Mouse (Mus musculus): ENCODE data around the gene Sec14l1. TPM values are rescaled to one million over a fixed set of nuclear protein-coding genes. Genes with fewer than 3 reads are reported as not detected.
"Not testable (repeated sequence)": the region's sequence is repeated elsewhere in the genome, so short reads cannot be mapped to it uniquely, and the experiment has no call there.

The Sec14l1 gene
- polyA plus RNA-seq, 1 experiment from 2014 or later: 57.6 TPM

GRCm38 (mm10) chr11:117079651-117080190 is 35.2 kb upstream of the Sec14l1 start:
- no peak overlapping the region for H3K4me3 ChIP-seq
- H3K9me3 ChIP-seq: no peaks in the 10 kb centered on the region
- ATAC-seq (ENCODE audit: low read depth): no peak
- no peak overlapping the region for H3K9ac ChIP-seq
- WGBS: 88% methylated on average over 17 of the region's 17 CpGs
- H3K27ac ChIP-seq (replicated peaks): no peak overlapping the region
- H3K27me3 ChIP-seq: no peaks in the 10 kb centered on the region
- peaks cover 38% of the 10 kb centered on the region for H3K36me3 ChIP-seq
- H3K4me1 ChIP-seq (replicated peaks): peaks cover 47% of the 10 kb centered on the region
- H3K4me2 ChIP-seq: no peak overlapping the region

GRCm38 (mm10) chr11:117080209-117080608 is 34.8 kb upstream of the Sec14l1 start:
- no peak overlapping the region for H3K4me2 ChIP-seq
- H3K4me3 ChIP-seq: no peak overlapping the region
- ATAC-seq (ENCODE audit: low read depth): no peak
- H3K36me3 ChIP-seq: peaks cover 38% of the 10 kb centered on the region
- H3K9ac ChIP-seq: no peak overlapping the region
- H3K27ac ChIP-seq (replicated peaks): no peak overlapping the region
- H3K4me1 ChIP-seq (replicated peaks): peaks cover 47% of the 10 kb centered on the region
- WGBS: 94% methylated on average over 11 of the region's 11 CpGs
- H3K27me3 ChIP-seq: no peaks in the 10 kb centered on the region
- no peaks in the 10 kb centered on the region for H3K9me3 ChIP-seq

- no peak overlapping the region for H3K9ac ChIP-seq
- WGBS: 29% methylated on average over 16 of the region's 16 CpGs
These were observed 33.6 kb upstream of the Sec14l1 start for GRCm38 (mm10) chr11:117081165-117082064.

GRCm38 (mm10) chr11:117082353-117082934 is 32.5 kb upstream of the Sec14l1 start:
- Histone ChIP-seq H3K4me1 (replicated peaks) (peaks cover 35% of the 10 kb centered on the region), H3K27me3 (no peaks in the 10 kb centered on the region), H3K27ac (replicated peaks) (peak overlapping the region; percentile 46; the same call in 1 of the 2 replicates), H3K9ac (no peak overlapping the region), H3K4me2 (no peak overlapping the region), H3K4me3 (no peak overlapping the region), H3K36me3 (peaks cover 38% of the 10 kb centered on the region), H3K9me3 (no peaks in the 10 kb centered on the region)
- 81% methylated on average over 11 of the region's 11 CpGs for WGBS
- no peak for ATAC-seq (ENCODE audit: low read depth)

More at GRCm38 (mm10) chr11:117081165-117082064, 33.6 kb upstream of the Sec14l1 start:
- Histone ChIP-seq H3K27ac (replicated peaks) (peak overlapping the region; percentile 46), H3K4me1 (replicated peaks) (peaks cover 40% of the 10 kb centered on the region), H3K4me3 (0 out of 2 replicates have a peak overlapping the region, but pooled peaks have one; percentile 2), H3K27me3 (no peaks in the 10 kb centered on the region), H3K4me2 (peak overlapping the region; percentile 34), H3K9me3 (no peaks in the 10 kb centered on the region), H3K36me3 (peaks cover 38% of the 10 kb centered on the region)
- ATAC-seq (ENCODE audit: low read depth): peak; percentile 51

GRCm38 (mm10) chr11:117083052-117083881 is 31.7 kb upstream of the Sec14l1 start:
- H3K9me3 ChIP-seq: no peaks in the 10 kb centered on the region
- H3K4me1 ChIP-seq (replicated peaks): peaks cover 27% of the 10 kb centered on the region
- no peak overlapping the region for H3K4me2 ChIP-seq
- no peaks in the 10 kb centered on the region for H3K27me3 ChIP-seq
- peak overlapping the region; percentile 46; the same call in 1 of the 2 replicates for H3K27ac ChIP-seq (replicated peaks)
- WGBS: 77% methylated on average over 19 of the region's 19 CpGs
- peaks cover 33% of the 10 kb centered on the region for H3K36me3 ChIP-seq
- ATAC-seq (ENCODE audit: low read depth): no peak
- no peak overlapping the region for H3K4me3 ChIP-seq
- no peak overlapping the region for H3K9ac ChIP-seq

GRCm38 (mm10) chr11:117083882-117084260 is 31.1 kb upstream of the Sec14l1 start:
- H3K9ac ChIP-seq; H3K27ac ChIP-seq (replicated peaks); ATAC-seq (ENCODE audit: low read depth); H3K4me3 ChIP-seq; H3K4me2 ChIP-seq; H3K27me3 ChIP-seq; H3K9me3 ChIP-seq: not testable (repeated sequence)
- Histone ChIP-seq H3K36me3 (peaks cover 27% of the 10 kb centered on the region), H3K4me1 (replicated peaks) (peaks cover 27% of the 10 kb centered on the region)
- WGBS: 89% methylated on average over 3 of the region's 3 CpGs

- H3K27ac ChIP-seq (replicated peaks): no peak overlapping the region
- no peaks in the 10 kb centered on the region for H3K27me3 ChIP-seq
- H3K36me3 ChIP-seq: 0 out of 2 replicates have a peak, but pooled peaks cover 6% of the 10 kb centered on the region
- 88% methylated on average over 10 of the region's 10 CpGs for WGBS
- H3K4me3 ChIP-seq: no peak overlapping the region
- peaks cover 20% of the 10 kb centered on the region for H3K4me1 ChIP-seq (replicated peaks)
- H3K9me3 ChIP-seq: no peaks in the 10 kb centered on the region
- H3K9ac ChIP-seq: no peak overlapping the region
- H3K4me2 ChIP-seq: no peak overlapping the region
- ATAC-seq (ENCODE audit: low read depth): no peak
These were observed 28.8 kb upstream of the Sec14l1 start for GRCm38 (mm10) chr11:117086215-117086614.

- 86% methylated on average over 9 of the region's 9 CpGs for WGBS
- ATAC-seq (ENCODE audit: low read depth): no peak
- Histone ChIP-seq H3K4me3 (no peak overlapping the region), H3K9ac (no peak overlapping the region), H3K27me3 (no peaks in the 10 kb centered on the region), H3K4me2 (no peak overlapping the region), H3K9me3 (no peaks in the 10 kb centered on the region), H3K4me1 (replicated peaks) (peaks cover 16% of the 10 kb centered on the region), H3K36me3 (0 out of 2 replicates have a peak, but pooled peaks cover 6% of the 10 kb centered on the region), H3K27ac (replicated peaks) (no peak overlapping the region)
These were observed 27.8 kb upstream of the Sec14l1 start for GRCm38 (mm10) chr11:117087036-117087799.

GRCm38 (mm10) chr11:117088271-117088991 is 26.5 kb upstream of the Sec14l1 start:
- Histone ChIP-seq H3K36me3 (0 out of 2 replicates have a peak, but pooled peaks cover 4% of the 10 kb centered on the region), H3K4me3 (no peak overlapping the region), H3K4me2 (no peak overlapping the region), H3K27ac (replicated peaks) (no peak overlapping the region), H3K9me3 (no peaks in the 10 kb centered on the region), H3K27me3 (no peaks in the 10 kb centered on the region), H3K4me1 (replicated peaks) (peaks cover 13% of the 10 kb centered on the region), H3K9ac (no peak overlapping the region)
- 81% methylated on average over 13 of the region's 13 CpGs for WGBS
- ATAC-seq (ENCODE audit: low read depth): no peak

- H3K27me3 ChIP-seq: no peaks in the 10 kb centered on the region
- no peak overlapping the region for H3K4me2 ChIP-seq
- peaks cover 13% of the 10 kb centered on the region for H3K4me1 ChIP-seq (replicated peaks)
- WGBS: 87% methylated on average over 9 of the region's 9 CpGs
- H3K9ac ChIP-seq: no peak overlapping the region
- no peaks in the 10 kb centered on the region for H3K9me3 ChIP-seq
- no peak overlapping the region for H3K4me3 ChIP-seq
- no peaks in the 10 kb centered on the region for H3K36me3 ChIP-seq
- no peak for ATAC-seq (ENCODE audit: low read depth)
- no peak overlapping the region for H3K27ac ChIP-seq (replicated peaks)
These were observed 25.1 kb upstream of the Sec14l1 start for GRCm38 (mm10) chr11:117089673-117090419.
